Mouse (Mus musculus) limb, embryonic 11.5 days (tissue): ENCODE data around the gene Tgoln1. TPM values are rescaled to one million over a fixed set of nuclear protein-coding genes. Genes with fewer than 3 reads are reported as not detected.
A peak's percentile ranks its signal among the peaks of the same experiment; 100 is the strongest.

ENCODE experiments used
- ATAC-seq: fragments of 200-750 bp; cut with Nextera tagmentation; 2 replicates; pipeline ENCODE4 v1.8.0; 2017; ENCODE audit warnings: low read depth; ENCODE audit not compliant: insufficient number of reproducible peaks, low FRiP score, low TSS enrichment
- DNase-seq: peaks from one replicate; pipeline ENCODE4 v3.0.0-alpha.2; 2015; ENCODE audit warnings: low spot score
- H3K27ac ChIP-seq: fragments of 300-500 bp; sonication (generic); replicated peaks from 2 replicates; pipeline ENCODE4 v1.5.1; 2014; ENCODE audit warnings: low read depth, mild to moderate bottlenecking, low read length
- H3K27me3 ChIP-seq: fragments of 300-500 bp; sonication (generic); 2 replicates; pipeline ENCODE4 v1.6.1; 2014; ENCODE audit warnings: mild to moderate bottlenecking, low read length, mixed read lengths; ENCODE audit not compliant: control insufficient read depth, insufficient read depth
- H3K36me3 ChIP-seq: fragments of 300-500 bp; sonication (generic); 2 replicates; pipeline ENCODE4 v1.6.1; 2014; ENCODE audit warnings: mild to moderate bottlenecking, low read length, moderate library complexity, mixed read lengths; ENCODE audit not compliant: control insufficient read depth, insufficient read depth
- H3K4me1 ChIP-seq: fragments of 300-500 bp; sonication (generic); 2 replicates; pipeline ENCODE4 v1.6.1; 2014; ENCODE audit warnings: low read length, mixed read lengths; ENCODE audit not compliant: control insufficient read depth, insufficient read depth
- H3K4me2 ChIP-seq: fragments of 300-500 bp; sonication (generic); 2 replicates; pipeline ENCODE4 v1.6.1; 2014; ENCODE audit warnings: low read depth, mild to moderate bottlenecking, moderate library complexity; ENCODE audit not compliant: severe bottlenecking
- H3K4me3 ChIP-seq: fragments of 300-500 bp; sonication (generic); 2 replicates; pipeline ENCODE4 v1.5.1; 2014; ENCODE audit warnings: low read depth, low read length
- H3K9ac ChIP-seq: fragments of 300-500 bp; sonication (generic); 2 replicates; pipeline ENCODE4 v1.6.1; 2014; ENCODE audit warnings: mild to moderate bottlenecking, low read length
- H3K9me3 ChIP-seq: fragments of 300-500 bp; sonication (generic); 2 replicates; pipeline ENCODE4 v1.6.1; 2016; ENCODE audit warnings: low read length; ENCODE audit not compliant: control insufficient read depth
- WGBS: fragments of 180-500 bp; shearing (Covaris S2); extraction: QIAGEN DNeasy Blood & Tissue Kit; methylation state at CpG from one replicate; pipeline ENCODE4 v1.1.7; 2014; 5-methylcytosine and 5-hydroxymethylcytosine counted together
- polyA plus RNA-seq: library from polyadenylated mRNA; unstranded; fragments of >200 nt; fragmentation: Nextera tagmentation; extraction: Ambion mirVana; gene quantifications from 2 replicates; pipeline ENCODE4 v1.2.1, GENCODE M21; 2014

Tgoln1 gene
- polyA plus RNA-seq, 1 experiment from 2014 or later: 24.6 TPM

GRCm38 (mm10) chr6:72607676-72608075, 9.1 kb downstream of the Tgoln1 start:
- WGBS: 89% methylated on average over 5 of the region's 5 CpGs
- H3K27me3 ChIP-seq: no peaks in the 10 kb centered on the region
- no peak overlapping the region for H3K4me2 ChIP-seq
- no peak overlapping the region for H3K27ac ChIP-seq
- no peaks in the 10 kb centered on the region for H3K4me1 ChIP-seq
- no peaks in the 10 kb centered on the region for H3K9me3 ChIP-seq
- no peak overlapping the region for H3K4me3 ChIP-seq
- DNase-seq (no peak), ATAC-seq (no peak)
- peaks cover 23% of the 10 kb centered on the region for H3K36me3 ChIP-seq
- no peak overlapping the region for H3K9ac ChIP-seq

DNA sequence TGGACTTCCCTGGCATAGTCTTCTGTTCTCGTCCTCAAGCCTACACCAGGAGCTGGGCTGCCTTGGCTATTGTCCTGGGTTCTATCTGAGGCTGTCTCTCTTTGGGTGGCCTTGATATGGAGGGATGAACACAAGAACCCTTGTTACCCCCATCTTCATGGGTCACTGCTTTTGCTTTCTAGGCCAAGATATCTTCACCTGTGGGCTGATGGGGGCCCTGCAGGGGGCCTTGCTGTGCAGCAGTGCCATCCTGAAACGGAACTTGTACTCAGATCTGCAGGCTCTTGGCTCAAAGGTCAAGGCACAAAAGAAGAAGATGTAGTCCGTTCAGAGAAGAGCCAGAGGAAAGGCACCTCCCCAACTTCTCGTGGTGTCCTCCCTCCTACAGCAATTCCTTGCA, 9.7 kb downstream of the Tgoln1 start:
- ATAC-seq (no peak), DNase-seq (no peak)
- Histone ChIP-seq H3K4me2 (no peak overlapping the region), H3K36me3 (peaks cover 23% of the 10 kb centered on the region), H3K9me3 (no peaks in the 10 kb centered on the region), H3K4me1 (no peaks in the 10 kb centered on the region), H3K9ac (no peak overlapping the region), H3K27me3 (no peaks in the 10 kb centered on the region), H3K27ac (no peak overlapping the region), H3K4me3 (no peak overlapping the region)
- WGBS: 93% methylated on average over 4 of the region's 4 CpGs

GRCm38 (mm10) chr6:72604066-72604465, 12.7 kb downstream of the Tgoln1 start:
- ATAC-seq (no peak), DNase-seq (no peak)
- H3K9ac ChIP-seq: no peak overlapping the region
- no peak overlapping the region for H3K27ac ChIP-seq
- H3K4me2 ChIP-seq: no peak overlapping the region
- H3K27me3 ChIP-seq: no peaks in the 10 kb centered on the region
- H3K4me3 ChIP-seq: no peak overlapping the region
- no peaks in the 10 kb centered on the region for H3K9me3 ChIP-seq
- WGBS: 81% methylated on average over 2 of the region's 2 CpGs
- H3K36me3 ChIP-seq: peaks cover 14% of the 10 kb centered on the region
- H3K4me1 ChIP-seq: no peaks in the 10 kb centered on the region

DNA sequence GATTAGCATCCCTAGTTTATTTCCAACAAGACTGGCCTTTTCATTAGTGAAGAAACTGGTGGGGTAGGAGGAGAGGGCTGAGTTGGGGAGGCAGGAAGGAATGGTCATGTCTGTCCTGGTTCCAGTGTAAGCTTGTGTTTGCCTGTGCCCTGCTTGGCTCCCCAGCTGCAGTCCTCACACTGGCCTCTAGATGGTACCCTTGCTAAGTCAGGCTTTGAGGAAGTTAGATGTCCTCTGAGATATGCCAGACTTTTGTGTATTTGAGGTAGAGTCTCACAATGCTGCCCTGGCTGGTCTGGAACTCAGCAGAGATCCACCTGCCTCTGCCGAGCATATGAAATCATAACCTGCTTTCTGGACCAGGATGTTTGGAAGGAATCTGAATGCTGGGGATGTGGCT, 15.1 kb downstream of the Tgoln1 start:
- WGBS: 59% methylated on average over 1 of the region's 1 CpGs
- DNase-seq: peak; percentile 87
- no peaks in the 10 kb centered on the region for H3K9me3 ChIP-seq

DNA sequence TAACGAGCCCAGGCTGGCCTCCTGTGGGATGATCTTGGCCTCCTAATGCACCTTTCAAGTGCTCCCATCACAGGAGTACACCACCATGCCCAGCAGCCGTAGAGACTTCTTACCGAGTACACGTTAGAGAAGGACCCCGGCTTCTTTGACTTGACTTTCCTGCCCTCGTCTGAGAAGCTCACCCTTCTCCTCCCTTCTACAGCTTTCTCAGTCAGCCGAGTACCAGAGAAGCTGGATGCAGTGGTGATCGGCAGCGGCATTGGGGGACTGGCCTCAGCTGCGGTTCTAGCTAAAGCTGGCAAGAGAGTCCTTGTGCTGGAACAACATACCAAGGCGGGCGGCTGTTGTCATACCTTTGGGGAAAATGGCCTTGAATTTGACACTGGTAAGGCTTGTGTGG, 16.0 kb downstream of the Tgoln1 start:
- 86% methylated on average over 12 of the region's 12 CpGs for WGBS
- peaks cover 5% of the 10 kb centered on the region; the same call in 1 of the 2 replicates for H3K4me1 ChIP-seq

More for the DNA sequence above, 15.1 kb downstream of the Tgoln1 start:
- no peak for ATAC-seq
- Histone ChIP-seq H3K4me3 (no peak overlapping the region), H3K4me2 (no peak overlapping the region), H3K27me3 (no peaks in the 10 kb centered on the region), H3K36me3 (peaks cover 7% of the 10 kb centered on the region), H3K4me1 (peaks cover 5% of the 10 kb centered on the region; the same call in 1 of the 2 replicates), H3K27ac (no peak overlapping the region), H3K9ac (no peak overlapping the region)

GRCm38 (mm10) chr6:72600216-72600615, 16.6 kb downstream of the Tgoln1 start:
- WGBS: 84% methylated on average over 6 of the region's 6 CpGs
- Histone ChIP-seq H3K4me2 (no peak overlapping the region), H3K36me3 (no peaks in the 10 kb centered on the region; the same call in 1 of the 2 replicates), H3K4me3 (no peak overlapping the region), H3K9me3 (no peaks in the 10 kb centered on the region), H3K27me3 (no peaks in the 10 kb centered on the region), H3K4me1 (peaks cover 5% of the 10 kb centered on the region; the same call in 1 of the 2 replicates), H3K9ac (no peak overlapping the region), H3K27ac (no peak overlapping the region)
- DNase-seq (no peak), ATAC-seq (no peak)

More for the DNA sequence above, 16.0 kb downstream of the Tgoln1 start:
- ATAC-seq: no peak
- Histone ChIP-seq H3K27ac (no peak overlapping the region), H3K9ac (no peak overlapping the region), H3K36me3 (peaks cover 2% of the 10 kb centered on the region; the same call in 1 of the 2 replicates), H3K4me2 (no peak overlapping the region), H3K27me3 (no peaks in the 10 kb centered on the region), H3K9me3 (no peaks in the 10 kb centered on the region), H3K4me3 (no peak overlapping the region)
- no peak for DNase-seq

GRCm38 (mm10) chr6:72598791-72599557, 17.8 kb downstream of the Tgoln1 start:
- Histone ChIP-seq H3K27ac (no peak overlapping the region), H3K36me3 (no peaks in the 10 kb centered on the region), H3K9ac (peak overlapping the region; percentile 66), H3K4me1 (peaks cover 5% of the 10 kb centered on the region; the same call in 1 of the 2 replicates), H3K27me3 (no peaks in the 10 kb centered on the region), H3K4me3 (peak overlapping the region; percentile 51), H3K4me2 (peak overlapping the region; percentile 65), H3K9me3 (no peaks in the 10 kb centered on the region)
- no peak for DNase-seq
- ATAC-seq: no peak
- 55% methylated on average over 12 of the region's 12 CpGs for WGBS

GRCm38 (mm10) chr6:72597956-72598753, 18.6 kb downstream of the Tgoln1 start, which contains the start of the genes Elmod3 and Retsat:
Gene Elmod3 (minus strand): TSS chr6:72598413.
Gene Retsat (plus strand): TSS chr6:72598475.
- H3K4me3 ChIP-seq: peak within 1 kb of the TSS; percentile 51

More at GRCm38 (mm10) chr6:72597956-72598753, 18.6 kb downstream of the Tgoln1 start, which contains the start of the genes Elmod3 and Retsat:
- ATAC-seq (peak; percentile 87), DNase-seq (peak; percentile 93)
- H3K4me2 ChIP-seq: peak within 1 kb of the TSS; percentile 65
- peaks cover 5% of the 10 kb centered on the region; the same call in 1 of the 2 replicates for H3K4me1 ChIP-seq
- H3K27ac ChIP-seq: no peak within 1 kb of the TSS
- no peaks in the 10 kb centered on the region for H3K9me3 ChIP-seq
- no peaks in the 10 kb centered on the region for H3K36me3 ChIP-seq
- WGBS: 1% methylated on average over 38 of the region's 38 CpGs
- peak within 1 kb of the TSS; percentile 66 for H3K9ac ChIP-seq
- no peaks in the 10 kb centered on the region for H3K27me3 ChIP-seq
